Mouse (Mus musculus) hematopoietic stem cell, adult 5-6 weeks (primary cell): ENCODE measurements around the gene Ugt1a1. TPM values are rescaled to one million over a fixed set of nuclear protein-coding genes. Genes with fewer than 3 reads are reported as not detected.

Source experiments
- ATAC-seq, 2 experiments: fragments of 125-278 bp in 1 of 2; replicated peaks in 1 of 2; 2 replicates each; pipeline ENCODE4 v1.8.0; 2016 to 2017; ENCODE audit warnings: inconsistent platforms in 2 of 2, mild to moderate bottlenecking in 2 of 2, moderate number of reproducible peaks in 2 of 2, low read depth in 1 of 2, moderate TSS enrichment in 1 of 2; ENCODE audit not compliant: low FRiP score in 2 of 2, poor library complexity in 2 of 2, severe bottlenecking in 2 of 2, insufficient read depth in 1 of 2, low TSS enrichment in 1 of 2
- total RNA-seq: library from RNA; stranded (forward); fragments of 172-1452, 232-1000 nt; gene quantifications from 2 replicates; pipeline ENCODE4 v1.2.3, GENCODE M21; 2017

Gene Ugt1a1
- total RNA-seq, 1 experiment from 2014 or later, result not detected

DNA sequence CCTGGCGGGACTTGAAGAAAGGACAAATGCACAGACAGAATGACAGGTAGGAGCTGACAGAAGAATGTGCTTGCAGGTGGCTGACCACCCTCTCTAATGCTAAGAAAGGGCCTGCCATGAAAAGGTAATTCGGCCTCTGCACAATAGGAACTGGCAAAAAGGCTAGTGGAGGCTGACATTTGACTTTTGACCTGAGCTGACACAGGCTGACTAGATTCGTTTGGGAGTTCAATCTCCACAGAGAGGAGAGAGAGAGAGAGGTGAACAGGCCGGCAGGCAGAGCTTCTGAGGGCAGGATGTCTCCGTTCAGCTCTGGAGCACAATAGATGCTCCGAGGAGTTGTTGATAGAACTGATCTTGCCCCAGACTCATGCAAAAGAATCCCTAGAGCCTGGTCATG is 34.6 kb downstream of the Ugt1a1 start:
- ATAC-seq, result no peak

DNA sequence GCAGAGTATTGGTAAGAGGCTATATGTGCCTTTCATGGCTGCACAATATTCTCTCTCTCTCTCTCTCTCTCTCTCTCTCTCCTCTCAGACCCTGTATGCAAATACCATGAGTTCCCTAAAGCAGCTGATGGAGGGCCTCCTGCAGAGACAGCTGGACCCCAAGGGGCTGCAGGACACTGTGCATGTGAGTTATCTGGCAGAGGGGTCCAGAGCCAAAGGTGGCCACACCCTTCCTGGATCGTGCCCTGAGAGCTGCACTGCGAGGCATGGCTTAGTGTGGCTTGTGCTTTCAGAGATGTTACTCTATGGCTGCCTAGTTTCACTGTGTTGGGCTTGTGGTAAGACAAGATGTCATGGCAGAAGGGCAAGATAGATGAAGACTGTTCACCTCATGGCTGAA is 35.9 kb downstream of the Ugt1a1 start:
- ATAC-seq, result no peak

GRCm38 (mm10) chr1:88248658-88249057 is 36.9 kb downstream of the Ugt1a1 start:
- ATAC-seq, result peak; percentile 1 to 2; a peak in 1 of 4 replicates

GRCm38 (mm10) chr1:88249596-88249995 is 37.8 kb downstream of the Ugt1a1 start:
- ATAC-seq, result no peak

- ATAC-seq, result no peak
These were observed 38.3 kb downstream of the Ugt1a1 start for GRCm38 (mm10) chr1:88250023-88250422.

- ATAC-seq, result peak in 1 of 2 experiments; percentile 12; a peak in 2 of 4 replicates
These were observed 41.3 kb downstream of the Ugt1a1 start for GRCm38 (mm10) chr1:88253106-88253505.

DNA sequence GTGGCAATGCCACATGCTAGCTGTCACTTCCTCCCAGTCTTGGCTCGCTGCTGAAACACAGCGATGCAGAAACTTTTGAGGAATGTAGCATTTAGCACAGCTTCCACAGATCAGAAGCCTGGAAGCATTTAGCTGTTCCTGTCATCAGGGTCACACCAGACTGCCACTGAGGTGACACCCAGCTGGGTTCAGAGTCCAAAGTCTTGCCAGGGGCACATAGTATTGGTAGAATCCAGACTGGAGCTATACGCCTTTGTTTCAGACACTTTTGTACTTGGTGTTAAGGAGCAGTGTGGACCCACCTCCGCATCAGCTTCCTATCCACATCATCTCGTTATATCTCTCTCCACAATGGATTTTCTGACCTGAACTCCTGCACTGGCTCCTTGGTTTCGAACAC is 41.8 kb downstream of the Ugt1a1 start:
- no peak for ATAC-seq

DNA sequence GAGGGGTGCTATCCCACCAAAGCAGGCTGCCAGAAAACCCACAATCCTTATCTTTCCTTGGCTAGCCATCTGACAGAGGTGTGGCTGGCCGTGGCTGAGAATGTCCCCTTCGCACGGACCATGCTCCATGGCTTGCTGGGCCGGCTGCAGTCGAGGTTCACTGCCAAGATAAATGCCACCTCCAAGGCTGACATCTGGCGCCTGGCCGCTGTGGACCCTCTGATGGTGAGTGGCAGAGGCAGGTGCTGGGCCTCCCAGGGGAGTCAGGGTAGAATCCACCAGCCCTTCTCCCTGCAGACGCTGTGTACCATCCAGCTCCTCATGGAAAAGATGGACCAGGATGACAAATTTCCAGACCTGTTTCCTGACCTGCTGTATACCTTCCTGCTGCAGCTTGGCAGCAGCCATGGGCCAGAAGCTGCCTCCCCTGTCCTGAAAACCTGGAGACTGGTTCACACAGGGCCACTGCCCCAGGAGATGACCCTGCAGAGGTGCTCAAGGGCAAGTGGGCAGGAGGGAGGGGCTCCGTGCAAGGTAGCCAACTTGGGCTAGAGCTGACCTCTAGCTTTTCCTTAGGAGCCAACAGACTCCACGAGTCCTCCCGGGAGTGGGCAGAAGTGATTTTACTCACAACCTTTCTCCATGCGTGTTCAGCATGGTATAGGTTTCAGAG is 43.2 kb downstream of the Ugt1a1 start:
- no peak for ATAC-seq

DNA sequence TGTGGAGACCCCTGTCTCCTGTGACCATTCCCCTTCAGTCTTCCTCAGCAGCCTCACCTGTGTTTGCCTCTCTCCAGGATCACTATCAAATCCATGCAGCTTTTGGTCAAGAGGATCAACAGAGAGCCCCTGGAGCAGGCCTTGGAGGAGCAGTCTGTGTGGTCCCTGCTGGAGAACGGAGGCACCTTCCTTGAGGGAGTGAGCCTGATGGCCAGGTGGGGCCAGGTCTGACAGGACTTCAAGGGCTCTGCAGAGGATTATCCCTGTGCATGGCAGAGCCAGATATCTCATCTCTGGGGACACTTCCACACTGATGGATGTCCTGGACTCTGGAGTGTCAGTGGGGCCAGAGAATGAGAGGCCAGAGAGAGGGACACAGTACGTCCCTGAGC is 43.7 kb downstream of the Ugt1a1 start:
- ATAC-seq, result no peak

GRCm38 (mm10) chr1:88255989-88256754 is 44.4 kb downstream of the Ugt1a1 start:
- no peak for ATAC-seq

GRCm38 (mm10) chr1:88256886-88257663 is 45.3 kb downstream of the Ugt1a1 start:
- ATAC-seq, result no peak

- no peak for ATAC-seq
These were observed 45.9 kb downstream of the Ugt1a1 start for GRCm38 (mm10) chr1:88257681-88258080.

GRCm38 (mm10) chr1:88258361-88258760 is 46.6 kb downstream of the Ugt1a1 start:
- no peak for ATAC-seq

GRCm38 (mm10) chr1:88258881-88259642 is 47.3 kb downstream of the Ugt1a1 start:
- ATAC-seq, result peak; percentile 2 to 12; a peak in 3 of 4 replicates

GRCm38 (mm10) chr1:88259643-88260024 is 47.9 kb downstream of the Ugt1a1 start:
- ATAC-seq, result no peak

GRCm38 (mm10) chr1:88260114-88260513 is 48.4 kb downstream of the Ugt1a1 start:
- ATAC-seq, result no peak; a peak in 1 of 4 replicates

DNA sequence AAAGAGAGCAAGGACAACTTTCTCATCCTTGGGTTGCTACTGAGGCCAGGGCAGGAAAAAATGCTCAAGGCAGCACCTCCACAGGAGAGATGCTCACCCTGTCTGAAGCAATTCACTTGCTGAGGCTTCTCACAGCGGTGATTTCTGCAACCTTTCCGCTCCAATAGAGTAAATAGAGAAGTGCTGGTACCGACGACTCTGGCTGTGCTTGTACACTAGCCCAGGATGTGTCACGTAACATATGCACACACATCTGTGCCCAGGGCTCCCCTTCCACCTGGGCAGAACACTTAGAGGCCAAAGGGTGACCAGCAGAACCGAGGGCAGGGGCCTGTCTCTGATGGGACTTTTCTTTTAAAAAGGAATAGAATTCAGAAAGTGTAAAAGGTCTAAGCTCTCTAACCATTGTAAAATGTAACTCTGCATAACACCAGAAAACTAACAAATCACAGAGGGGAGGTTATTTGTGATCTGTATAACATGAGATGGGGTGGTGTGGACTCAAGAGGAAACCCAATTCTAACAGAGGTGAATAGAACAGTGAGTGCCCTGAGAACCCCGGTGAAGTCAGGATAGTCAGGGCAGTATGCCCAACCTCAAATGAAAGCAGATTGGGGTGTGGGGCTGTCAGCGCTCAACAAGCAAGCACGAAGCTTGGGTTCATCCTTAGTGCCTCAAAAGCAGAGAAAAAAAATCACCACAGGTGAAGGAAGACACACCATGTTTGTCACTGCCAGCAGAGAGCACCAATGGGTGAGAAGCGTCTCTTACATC is 49.0 kb downstream of the Ugt1a1 start:
- peak; percentile 6 to 15; a peak in 3 of 4 replicates for ATAC-seq
